Mouse (Mus musculus): ENCODE data around the gene Mapk8ip3.

Mapk8ip3 gene

DNA sequence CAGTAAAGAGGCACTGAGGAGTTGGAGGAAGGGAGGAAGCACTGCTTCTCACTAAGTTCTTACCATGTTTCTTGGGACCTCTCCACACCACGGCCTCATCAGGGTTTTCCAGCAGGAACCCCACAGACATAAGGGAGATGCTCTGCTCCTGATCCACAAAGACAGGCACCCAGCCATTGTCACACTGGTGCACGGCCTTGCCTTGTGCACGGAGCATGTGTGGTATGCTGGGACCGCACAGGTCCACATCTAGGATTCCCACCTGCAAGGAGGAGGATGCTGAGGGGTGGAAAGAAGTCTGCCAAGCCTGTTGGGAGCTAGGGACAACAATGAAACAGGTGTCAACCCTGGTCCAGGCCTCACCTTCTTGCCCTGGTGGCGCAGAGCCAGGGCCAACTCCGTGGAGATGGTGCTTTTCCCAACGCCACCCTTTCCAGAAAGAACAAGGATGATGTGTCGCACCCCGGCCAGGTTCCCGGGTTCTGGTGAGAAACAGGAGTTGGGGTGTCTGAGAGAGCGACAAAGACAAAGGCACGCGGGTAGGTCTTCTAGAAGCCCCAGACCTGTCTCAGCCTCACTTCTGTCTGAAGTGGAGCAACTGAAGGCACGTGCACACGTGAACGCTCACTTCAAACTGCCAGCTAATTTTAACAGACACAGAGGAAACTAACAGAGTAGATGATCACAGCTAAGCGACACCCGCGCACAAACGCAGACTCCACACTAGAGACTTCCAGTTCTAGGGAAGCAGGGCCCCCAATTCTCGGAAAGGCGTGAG lies 51.2 kb downstream of the Mapk8ip3 start:
- no peak for DNase-seq (ENCODE audit: low read depth, low spot score)

DNA sequence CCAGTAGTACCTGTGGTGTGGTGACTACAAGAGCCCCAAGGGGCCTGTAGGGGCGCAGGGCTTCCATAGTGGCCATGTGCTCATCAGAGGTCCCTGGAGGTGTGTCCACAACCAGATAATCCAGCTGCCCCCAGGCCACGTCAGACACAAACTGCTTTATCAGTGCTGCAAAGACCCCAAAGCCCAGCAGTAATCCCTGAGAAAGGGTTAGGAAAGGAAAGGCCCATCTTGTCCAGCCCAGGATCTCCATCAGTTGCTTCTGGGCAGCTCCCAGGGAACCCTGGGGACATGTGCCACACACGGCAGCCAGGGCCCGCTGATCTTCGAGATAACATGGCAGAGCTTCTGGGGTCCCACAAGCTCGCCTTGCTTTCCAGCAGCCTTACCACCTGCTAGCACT lies 52.4 kb downstream of the Mapk8ip3 start:
- DNase-seq (ENCODE audit: low read depth, low spot score): no peak

DNA sequence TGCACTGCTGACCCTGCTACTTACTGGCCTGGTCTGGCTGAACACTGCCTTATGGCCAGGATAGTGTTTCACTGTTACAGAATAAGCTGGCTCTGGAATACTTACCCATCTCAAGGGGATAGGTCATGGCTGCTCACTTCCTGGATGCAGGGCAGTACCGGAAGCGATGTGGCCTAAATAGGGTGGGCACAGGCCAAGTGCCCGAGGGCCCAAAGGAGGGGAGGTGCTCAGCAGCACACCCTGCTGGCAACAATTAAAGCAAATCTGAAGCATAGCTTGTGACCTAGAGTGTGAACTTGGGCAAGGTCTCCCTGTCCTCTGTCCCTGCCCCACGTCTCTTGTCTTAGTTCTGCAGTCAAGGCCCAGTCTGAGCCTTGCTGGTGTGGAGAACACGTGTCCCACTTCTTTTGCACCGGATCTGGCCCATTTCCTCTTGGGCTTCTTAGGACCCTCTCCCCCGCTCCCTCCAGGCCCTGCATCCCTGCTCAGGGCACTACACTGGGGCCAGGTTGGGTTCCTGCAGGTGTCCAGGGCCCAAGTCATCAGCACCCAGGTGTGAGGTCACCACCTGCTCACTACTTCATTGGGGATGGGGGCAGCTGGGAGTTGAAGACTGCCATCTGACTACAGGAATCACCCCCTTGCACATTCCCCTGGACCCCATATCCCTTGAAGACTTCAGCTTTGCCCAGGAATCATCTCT lies 54.9 kb downstream of the Mapk8ip3 start:
- DNase-seq (ENCODE audit: low read depth, low spot score): no peak

DNA sequence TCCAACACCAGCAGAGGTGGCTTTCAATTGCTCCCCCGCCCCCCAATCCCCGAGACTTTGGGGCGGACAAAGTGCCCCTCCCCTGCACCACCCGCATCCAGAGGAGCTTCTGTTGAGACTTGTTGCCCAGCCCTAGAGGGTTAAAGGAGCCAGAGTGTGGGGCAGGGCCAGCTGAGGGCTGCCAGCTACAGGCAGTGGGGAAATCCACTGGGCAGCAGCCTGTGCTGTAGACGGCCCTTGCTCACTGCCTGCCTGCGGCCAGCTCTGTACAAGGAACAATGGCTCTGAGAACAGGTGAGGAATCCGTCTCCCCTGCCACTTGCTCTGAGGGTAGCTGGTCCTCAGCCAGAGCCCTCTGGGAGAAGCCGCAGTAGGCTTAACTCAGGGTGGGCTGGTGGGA lies 58.2 kb downstream of the Mapk8ip3 start:
- DNase-seq (ENCODE audit: low read depth, low spot score): no peak

DNA sequence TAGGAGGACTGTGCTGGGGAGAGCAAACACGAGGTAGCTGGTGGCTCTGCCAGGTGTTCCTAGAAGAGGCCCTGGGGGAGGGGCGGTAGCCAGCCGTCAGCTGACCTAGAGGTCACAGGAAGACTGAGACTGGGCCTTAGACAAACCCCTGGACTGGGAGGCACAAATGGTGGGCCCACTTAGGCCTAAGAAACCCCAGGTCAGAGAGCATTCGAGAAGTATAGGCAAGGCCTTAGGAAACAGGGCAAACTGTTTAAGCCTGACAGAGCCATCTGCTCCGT lies 58.7 kb downstream of the Mapk8ip3 start:
- DNase-seq (ENCODE audit: low read depth, low spot score): peak; percentile 86

DNA sequence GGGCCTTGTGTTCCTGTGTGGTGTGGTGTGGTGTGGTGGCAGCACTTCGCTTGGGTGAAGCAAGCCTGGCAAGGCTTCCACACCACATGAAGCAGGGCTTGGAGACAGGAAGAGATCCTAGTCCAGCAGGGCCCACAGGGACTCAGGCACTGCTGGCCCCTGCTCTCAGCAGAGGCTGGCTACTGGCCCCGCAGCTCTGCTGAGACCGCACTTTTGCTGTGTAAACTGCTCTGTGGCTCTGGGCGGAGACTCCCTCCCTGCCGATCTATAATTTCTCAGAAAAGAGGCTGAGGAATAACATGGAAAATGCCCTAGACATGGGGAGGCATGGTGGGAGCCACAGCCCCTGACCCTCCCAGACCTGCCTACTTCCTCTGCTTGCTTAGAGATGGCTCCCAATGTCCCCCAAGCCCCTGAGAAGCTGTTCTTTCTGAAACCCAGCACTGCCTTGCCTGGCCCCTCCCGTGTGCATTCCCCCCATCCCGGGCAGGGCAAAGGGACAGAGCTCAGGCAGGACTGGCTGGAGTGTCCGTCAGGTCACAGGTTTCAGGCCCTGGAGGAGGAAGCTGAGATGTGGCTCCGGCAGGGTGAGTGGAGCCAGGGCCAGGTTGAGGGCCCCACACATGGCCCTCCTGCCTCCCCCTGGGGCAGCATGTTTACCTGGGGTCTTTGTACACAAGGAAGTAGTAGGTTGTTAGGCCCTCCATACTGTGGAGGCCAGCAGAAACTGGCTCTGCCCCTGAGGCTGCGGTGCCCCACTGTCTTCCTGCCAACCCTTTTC lies 59.3 kb downstream of the Mapk8ip3 start:
- DNase-seq (ENCODE audit: low read depth, low spot score): peak; percentile 71

DNA sequence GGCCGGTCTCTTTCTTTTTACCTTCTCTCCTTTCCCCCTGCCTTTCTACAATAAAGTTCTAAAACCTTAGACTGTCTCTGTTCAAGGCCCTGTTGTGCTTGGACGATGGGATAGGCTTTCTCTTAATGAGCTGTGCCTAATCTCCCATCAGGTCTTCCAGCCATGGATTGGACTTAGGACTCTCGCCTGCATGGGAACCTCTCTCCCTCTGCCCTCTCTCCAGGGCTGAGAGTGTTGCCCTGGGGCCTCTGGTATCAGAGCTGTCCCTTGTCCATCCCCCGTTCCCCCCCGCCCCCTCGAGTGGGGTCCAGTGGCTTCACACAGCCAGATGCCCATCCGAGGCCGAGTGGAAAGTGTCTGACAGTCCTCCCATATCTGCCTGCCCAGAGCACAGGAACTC lies 61.8 kb downstream of the Mapk8ip3 start:
- no peak for DNase-seq (ENCODE audit: low read depth, low spot score)

DNA sequence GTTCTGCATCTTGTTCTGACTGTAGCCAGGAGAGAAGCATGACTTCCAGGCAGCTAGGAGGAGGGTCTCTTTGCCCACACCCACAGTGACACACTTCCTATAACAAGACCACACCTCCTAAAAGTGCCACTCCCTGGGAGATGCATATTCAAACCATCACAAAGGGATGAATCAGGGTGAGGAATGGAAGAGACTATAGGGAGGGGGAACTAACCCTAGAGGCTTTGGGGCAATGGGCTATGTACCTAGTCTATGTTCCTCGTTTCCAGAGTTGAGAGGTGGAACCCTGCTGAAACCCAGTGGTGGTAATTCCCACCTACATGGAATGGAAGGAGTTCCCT lies 62.4 kb downstream of the Mapk8ip3 start:
- DNase-seq (ENCODE audit: low read depth, low spot score): no peak

DNA sequence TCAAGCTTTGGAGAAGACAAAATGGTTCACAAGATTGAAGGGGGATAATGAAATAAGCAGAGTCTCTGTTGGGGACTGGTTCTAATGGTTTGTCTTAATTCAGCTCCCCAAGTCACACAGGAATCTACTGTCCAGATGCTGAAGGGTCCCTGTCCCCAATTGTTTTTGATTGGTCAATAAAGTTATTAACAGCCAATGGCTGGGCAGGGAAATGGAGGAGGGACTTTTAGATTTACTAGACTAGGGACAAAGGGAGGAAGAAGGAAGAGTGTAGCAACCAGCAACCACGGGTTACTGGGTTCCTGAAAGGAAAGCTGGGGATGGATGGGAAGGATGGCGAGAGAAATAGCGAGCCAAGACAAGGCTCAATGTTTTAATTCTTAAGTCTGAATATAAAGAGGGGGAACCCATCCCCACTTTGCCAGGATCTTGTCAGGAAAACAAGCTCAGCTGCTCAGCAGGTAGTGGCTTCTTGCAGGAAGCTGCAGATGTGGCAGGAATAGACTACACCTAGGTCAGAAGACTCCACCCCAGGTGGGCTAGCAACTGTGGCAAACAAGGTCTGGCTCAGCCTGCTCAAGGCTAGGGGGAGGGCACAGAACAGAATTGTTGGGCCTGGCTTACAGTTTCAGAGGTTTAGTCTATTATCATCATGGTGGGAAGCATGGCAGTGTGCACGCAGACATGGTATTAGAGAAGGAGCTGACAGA lies 62.9 kb downstream of the Mapk8ip3 start:
- no peak for DNase-seq (ENCODE audit: low read depth, low spot score)

DNA sequence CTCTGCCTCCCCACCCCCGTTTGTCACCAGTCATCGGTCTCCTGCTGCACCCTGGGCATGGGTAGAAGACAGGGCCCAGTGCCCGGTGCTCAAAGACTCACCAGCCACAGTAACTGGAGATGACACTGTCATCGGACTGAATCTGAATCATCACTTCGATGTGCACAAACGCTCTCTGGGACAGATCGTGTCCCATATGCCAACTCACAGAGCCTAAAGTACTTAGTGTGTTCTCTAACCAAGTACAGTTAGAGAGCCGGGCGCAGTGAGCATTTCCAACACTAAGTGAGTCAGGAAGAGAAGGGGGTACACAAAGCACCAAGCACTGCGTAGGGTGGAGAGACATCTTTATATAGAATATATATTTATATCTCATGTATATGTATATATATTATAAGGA lies 68.9 kb downstream of the Mapk8ip3 start:
- no peak for DNase-seq (ENCODE audit: low read depth, low spot score)

DNA sequence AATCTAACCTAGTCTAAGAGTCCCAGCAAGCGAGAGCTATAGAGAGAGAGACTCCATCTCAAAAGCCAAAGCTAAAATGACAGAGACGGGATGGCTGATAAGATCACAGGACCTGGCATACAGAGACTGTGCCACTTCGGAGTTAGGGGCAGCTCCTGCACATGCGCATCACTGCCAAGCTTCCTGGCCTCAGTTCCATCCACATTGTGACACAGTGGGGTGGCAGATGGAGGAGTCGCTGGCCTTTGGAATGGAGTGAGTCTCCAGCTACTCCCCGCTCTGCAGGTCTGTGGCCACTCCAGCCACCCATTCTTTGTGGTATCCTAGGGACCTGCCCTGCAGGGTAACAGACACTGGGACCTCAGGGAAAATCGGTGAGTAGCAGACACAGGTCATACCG lies 71.0 kb downstream of the Mapk8ip3 start, which contains the start of gene Igfals:
TSS of gene Igfals (plus strand) at position 222 of the 400 bp plus-strand sequence.
- no peak for DNase-seq (ENCODE audit: low read depth, low spot score)

DNA sequence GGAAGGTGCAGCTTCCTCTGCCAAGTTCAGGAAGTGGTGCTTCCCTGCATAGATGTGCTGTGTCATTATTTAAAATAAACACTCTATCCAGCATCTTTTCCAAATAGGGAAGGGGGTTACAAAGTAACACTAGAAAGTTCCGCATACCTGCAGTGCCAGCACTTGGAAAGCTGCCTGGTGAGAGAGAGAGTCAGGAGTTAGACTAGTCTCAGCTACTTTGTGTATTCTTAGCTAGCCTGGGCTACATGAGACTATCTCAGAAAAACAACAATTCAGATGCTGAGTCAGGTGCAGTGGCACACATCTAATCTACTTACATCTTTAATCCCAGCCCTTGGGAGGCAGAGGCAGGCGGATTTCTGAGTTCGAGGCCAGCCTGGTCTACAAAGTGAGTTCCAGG lies 75.0 kb downstream of the Mapk8ip3 start:
- DNase-seq (ENCODE audit: low read depth, low spot score): no peak

DNA sequence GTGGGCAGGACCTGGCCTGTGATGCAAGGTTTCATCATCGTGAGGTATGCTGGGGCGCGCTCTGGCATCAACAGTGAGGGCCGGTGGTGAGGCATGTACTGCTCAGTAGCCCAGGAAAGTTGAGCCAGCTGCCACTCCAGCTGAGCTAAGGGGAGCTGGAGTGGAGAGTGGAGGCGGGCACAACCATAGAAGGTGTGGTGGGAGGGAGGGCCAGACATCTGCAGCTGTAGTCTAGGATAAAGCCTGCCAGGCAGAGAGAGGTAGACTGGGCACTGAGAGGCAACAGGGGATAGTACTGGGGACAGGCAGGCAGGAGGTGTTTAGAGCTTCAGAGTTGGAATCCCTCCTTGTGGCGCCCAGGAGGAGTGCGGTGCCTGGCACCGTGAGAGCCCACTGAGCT lies 76.7 kb downstream of the Mapk8ip3 start:
- no peak for DNase-seq (ENCODE audit: low read depth, low spot score)

DNA sequence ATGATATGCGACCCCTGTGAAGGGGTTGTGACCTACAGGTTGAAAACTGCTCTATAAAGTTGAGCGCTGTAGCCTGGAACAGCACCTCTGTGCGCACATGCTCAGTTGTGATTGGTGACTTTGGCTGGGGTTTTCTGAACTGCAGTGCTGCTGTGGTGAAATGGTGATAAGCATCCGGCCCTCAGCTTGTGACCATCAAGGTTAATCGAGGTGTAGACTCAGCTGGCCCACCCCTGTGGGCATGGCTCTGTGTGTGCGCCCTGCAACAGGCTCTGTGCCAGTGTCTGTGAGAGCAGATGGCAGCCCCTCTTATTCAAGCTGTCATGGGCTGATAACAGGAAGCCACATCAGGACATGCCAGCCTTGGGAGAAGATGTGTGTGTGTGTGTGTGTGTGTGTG lies 77.8 kb downstream of the Mapk8ip3 start:
- peak; percentile 33 for DNase-seq (ENCODE audit: low read depth, low spot score)

DNA sequence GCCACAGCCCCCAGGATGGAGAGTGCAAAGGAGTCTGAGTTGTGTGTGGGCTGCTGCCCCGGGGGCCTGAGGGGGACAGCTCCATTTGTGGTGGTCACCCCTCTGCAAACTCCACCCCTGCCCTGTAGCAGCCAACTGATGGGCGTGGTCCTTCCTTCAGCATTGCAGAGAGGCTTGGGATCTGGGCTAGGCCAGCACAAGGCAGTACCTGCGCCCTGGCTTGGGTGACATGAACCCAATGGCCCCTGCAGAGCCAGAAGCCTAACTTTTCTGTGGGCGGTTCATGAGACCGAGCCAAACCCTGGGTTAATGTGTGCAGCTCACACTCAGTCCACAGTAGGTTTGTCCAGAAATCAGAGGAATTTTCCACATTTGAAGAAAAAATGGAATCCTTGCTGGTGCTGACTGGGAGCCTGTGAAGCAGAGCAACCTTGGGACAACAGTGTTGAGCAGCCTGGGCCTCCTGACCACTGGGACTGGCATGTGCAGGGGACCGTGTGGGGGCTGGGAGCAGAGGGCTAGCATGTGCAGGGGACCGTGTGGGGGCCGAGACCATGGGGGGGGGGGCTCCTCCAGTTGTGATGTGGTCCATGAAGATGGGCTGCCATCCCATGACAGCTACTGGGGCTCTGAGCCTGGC lies 78.8 kb downstream of the Mapk8ip3 start:
- DNase-seq (ENCODE audit: low read depth, low spot score): no peak

DNA sequence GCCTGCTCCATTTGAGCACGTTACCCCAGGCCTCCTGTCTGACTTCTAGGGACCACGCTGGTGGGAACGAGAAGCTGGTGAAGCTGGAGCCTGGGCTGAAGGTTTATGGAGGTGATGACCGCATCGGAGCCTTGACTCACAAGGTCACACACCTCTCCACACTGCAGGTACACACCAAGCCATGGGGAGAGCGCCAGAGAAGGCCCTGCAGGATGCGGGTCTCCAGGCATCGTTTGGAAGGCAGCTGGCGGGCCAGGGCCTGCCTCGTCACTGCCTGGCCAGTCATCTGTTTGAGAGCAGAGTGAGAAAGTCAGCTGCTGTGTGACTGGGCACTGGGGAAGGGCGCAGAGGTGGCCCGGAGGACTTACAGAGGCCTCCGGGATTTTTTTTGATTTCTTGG lies 80.2 kb downstream of the Mapk8ip3 start:
- DNase-seq (ENCODE audit: low read depth, low spot score): no peak

DNA sequence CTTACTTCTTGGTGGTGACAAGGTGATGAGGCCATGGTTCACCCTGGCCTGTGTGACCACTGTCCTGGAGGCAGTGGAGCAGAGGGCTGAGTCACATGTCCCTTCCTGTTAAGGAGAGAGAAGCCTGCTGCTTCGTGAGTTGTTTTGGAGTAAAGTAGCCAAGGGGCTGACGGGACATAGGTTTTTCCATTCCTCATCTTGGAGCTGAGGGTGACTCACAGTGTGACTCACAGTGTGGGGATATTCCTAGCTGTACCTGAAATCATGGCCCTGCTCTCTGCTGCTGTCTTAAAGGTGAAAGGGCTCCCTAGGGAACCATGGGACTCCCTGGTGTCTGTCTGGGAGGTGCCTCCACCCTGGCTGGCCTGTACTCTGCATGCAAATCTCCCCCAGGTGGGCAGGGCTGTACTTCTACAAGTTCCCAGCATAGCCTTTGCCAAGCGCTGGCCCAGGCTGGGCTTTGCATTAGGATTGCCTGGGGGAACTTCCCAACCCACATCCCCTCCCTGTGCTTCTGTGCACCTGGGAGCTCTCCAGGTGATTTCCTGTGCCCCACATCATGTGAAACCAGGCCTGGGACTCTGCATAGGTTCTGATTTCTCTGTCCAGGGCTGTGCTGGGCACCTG lies 80.8 kb downstream of the Mapk8ip3 start:
- DNase-seq (ENCODE audit: low read depth, low spot score): no peak

DNA sequence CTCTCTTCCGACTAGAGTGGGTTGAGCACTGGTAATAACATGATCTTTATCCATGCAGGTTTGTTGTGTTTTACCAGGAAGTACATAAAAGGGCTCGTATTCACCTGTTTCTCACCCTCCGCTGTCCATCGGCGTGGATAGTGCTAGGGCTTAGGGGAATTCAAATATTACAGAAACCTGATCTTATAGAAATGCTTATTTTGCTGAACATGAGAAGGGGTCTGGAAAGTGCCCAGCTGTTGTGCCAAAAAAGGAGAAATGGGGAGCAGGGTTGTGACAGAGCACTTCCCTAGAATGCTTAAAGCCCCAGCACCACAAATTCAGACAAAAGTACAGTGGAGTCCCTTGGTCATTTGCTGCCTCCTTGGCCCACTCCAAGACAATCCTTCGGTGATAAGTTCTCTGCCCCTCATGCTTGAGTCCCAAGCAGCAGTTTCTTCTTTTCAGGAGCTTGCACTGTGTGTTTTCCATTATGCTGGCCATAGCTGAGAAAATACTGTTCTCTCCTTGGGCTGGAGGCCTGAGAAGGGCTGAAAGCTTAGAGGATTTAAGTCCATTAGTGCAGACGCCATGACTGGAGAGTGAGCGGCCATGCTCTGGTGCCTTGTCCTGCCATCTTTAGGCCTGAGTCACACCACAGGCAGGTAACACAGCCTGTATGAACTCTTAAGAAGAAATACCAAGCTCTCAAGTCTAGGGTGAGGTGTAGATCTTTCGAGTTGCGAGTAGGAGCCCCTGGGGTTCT lies 85.2 kb downstream of the Mapk8ip3 start:
- no peak for DNase-seq (ENCODE audit: low read depth, low spot score)

DNA sequence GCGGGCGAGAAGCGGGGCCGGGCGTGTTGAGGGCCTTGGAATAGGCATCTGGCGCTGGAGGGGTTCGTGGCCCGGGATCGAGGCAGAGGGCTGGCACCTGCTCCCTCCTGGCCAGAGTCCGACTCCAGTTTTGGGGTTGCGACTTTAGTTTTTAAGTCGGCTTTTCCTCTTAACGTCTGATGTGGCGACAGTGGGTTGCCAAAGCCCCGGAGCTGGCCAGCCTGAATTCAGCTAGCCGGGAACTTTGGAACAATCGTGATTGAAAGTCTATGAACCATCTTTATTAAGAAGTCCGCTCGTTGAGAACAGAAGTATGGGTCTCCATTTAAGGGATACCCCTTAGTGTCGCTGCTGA lies 86.0 kb downstream of the Mapk8ip3 start:
- DNase-seq (ENCODE audit: low read depth, low spot score): no peak

DNA sequence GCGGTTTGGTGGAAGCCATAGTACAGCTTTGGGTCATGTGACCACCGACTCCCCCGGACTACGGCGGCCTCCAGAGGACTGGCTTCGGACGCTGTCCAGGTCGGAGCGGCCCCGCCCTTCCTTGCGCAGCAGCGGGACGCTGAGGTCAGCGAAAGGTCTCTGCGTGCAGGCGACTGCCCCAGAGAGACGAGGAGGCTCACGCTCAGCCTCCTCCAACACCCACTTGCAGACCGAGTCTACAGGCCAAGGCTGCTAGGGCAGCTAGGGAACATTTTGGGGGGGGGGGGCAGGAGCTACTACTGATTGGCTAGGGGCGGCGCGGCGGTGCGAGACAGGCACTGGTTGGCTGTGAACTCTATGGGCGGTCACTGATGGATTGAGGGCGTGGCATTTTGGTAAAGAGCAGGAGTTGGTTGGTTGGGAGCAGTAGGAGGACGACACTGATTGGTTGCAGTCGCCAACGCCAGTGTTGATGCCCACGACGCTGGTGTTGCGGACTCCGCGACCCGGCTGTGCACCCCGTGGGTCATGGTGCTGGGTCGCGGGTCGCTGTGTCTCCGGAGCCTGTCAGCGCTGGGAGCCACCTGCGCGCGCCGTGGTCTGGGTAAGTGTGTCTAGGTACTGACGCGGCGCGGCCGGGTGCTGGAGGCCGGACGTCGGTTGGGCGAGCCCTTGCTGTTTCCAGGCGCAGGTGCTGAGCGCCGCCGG lies 86.6 kb downstream of the Mapk8ip3 start, which contains the start of gene Fahd1:
TSS of gene Fahd1 (minus strand) at position 300 of the 708 bp plus-strand sequence.
- DNase-seq (ENCODE audit: low read depth, low spot score): peak; percentile 97

Measured in skeletal muscle tissue, adult 2 months (tissue).